In the genomic region with DNA sequence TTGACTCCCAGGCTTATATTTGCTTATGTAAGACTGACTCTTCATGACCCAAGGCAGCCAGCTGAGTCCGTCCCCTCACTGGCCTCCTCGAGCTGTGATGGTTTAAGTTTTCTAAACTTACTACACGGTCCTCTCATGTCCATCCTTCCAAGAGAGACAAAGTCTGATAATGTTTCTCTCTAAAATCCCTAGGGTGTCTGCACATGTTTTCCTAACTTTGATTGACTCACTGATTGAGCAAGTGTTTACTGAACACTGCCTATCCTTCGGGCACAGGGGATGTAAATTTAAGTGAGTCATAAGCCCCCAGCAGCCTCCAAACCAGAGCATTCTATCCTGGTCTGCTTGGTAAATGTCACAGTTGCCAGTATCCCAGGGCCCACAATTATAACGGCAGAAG, we compare ENCODE assay signal across 21 mouse cellular contexts.
"Had no signal": no experiment of that assay in that cellular context is flagged by ENCODE, and none has a peak within 500 bp of the region (broad histone marks: within the 10 kb centered on the region; RNA-seq: fewer than 3 reads in every experiment).

No protein-coding gene starts in this region.

- H3K9me3 ChIP-seq: kidney, embryonic 15.5 days; limb, embryonic 12.5 days; limb, embryonic 15.5 days; liver, embryonic 15.5 days; midbrain, embryonic 12.5 days; midbrain, embryonic 15.5 days; neural tube, embryonic 13.5 days; stomach, embryonic 15.5 days had no signal

- H3K27ac ChIP-seq: kidney, embryonic 15.5 days; limb, embryonic 12.5 days; limb, embryonic 15.5 days; liver, embryonic 15.5 days; macrophage; midbrain, embryonic 12.5 days; midbrain, embryonic 15.5 days; neural tube, embryonic 13.5 days; stomach, embryonic 15.5 days had no signal

- H3K4me1 ChIP-seq: limb, embryonic 15.5 days; liver, embryonic 15.5 days; midbrain, embryonic 15.5 days had no signal

- H3K9ac ChIP-seq: kidney, embryonic 15.5 days; limb, embryonic 12.5 days; limb, embryonic 15.5 days; liver, embryonic 15.5 days; lung, embryonic 14.5 days; midbrain, embryonic 12.5 days; midbrain, embryonic 15.5 days; neural tube, embryonic 13.5 days; stomach, embryonic 15.5 days had no signal

- DNase-seq: kidney, adult 11 months; kidney, adult 8-10 months; kidney, postnatal 10 days; kidney, postnatal 36 days; left cerebral cortex, postnatal 4 days; lung, embryonic 14.5 days; retina, postnatal 1 day; right cerebral cortex, postnatal 25 days; spleen, adult 18-20 months; thymus, adult 18-20 months; thymus, postnatal 36 days had no signal

- ATAC-seq: lung, postnatal 0 days; midbrain, embryonic 15.5 days had no signal

- H3K4me3 ChIP-seq: kidney, embryonic 15.5 days; limb, embryonic 12.5 days; limb, embryonic 15.5 days; liver, embryonic 15.5 days; midbrain, embryonic 12.5 days; midbrain, embryonic 15.5 days; neural tube, embryonic 13.5 days; stomach, embryonic 15.5 days had no signal

- H3K36me3 ChIP-seq: kidney, embryonic 15.5 days; limb, embryonic 12.5 days; limb, embryonic 15.5 days; liver, embryonic 15.5 days; midbrain, embryonic 12.5 days; midbrain, embryonic 15.5 days; neural tube, embryonic 13.5 days; stomach, embryonic 15.5 days had no signal

- H3K27me3 ChIP-seq: kidney, embryonic 15.5 days; limb, embryonic 12.5 days; limb, embryonic 15.5 days; liver, embryonic 15.5 days; midbrain, embryonic 12.5 days; midbrain, embryonic 15.5 days; neural tube, embryonic 13.5 days; stomach, embryonic 15.5 days had no signal

- H3K4me2 ChIP-seq: kidney, embryonic 15.5 days; limb, embryonic 12.5 days; limb, embryonic 15.5 days; liver, embryonic 15.5 days; lung, embryonic 14.5 days; midbrain, embryonic 12.5 days; midbrain, embryonic 15.5 days; neural tube, embryonic 13.5 days; stomach, embryonic 15.5 days had no signal
